Mouse (Mus musculus) CD4-positive naive resting alpha-beta T cell, adult 57 days (primary cell): Measurements from ENCODE around the gene Ctbs. TPM values are rescaled to one million over a fixed set of nuclear protein-coding genes. Genes with fewer than 3 reads are reported as not detected.

Experiments
- total RNA-seq: library from RNA; stranded (reverse); gene quantifications from one replicate; pipeline ENCODE4 v1.2.4, GENCODE M21; 2023

Ctbs gene
- total RNA-seq, result 5.7 TPM

GRCm38 (mm10) chr3:146449745-146450250 is at the start of gene Ctbs:
TSS of gene Ctbs (plus strand) at chr3:146449795.

GRCm38 (mm10) chr3:146404311-146405201 is 45.0 kb upstream of the Ctbs start, which contains the start of gene Ssx2ip:
TSS of gene Ssx2ip (plus strand) at chr3:146404642.

GRCm38 (mm10) chr3:146499431-146500002 is 49.9 kb downstream of the Ctbs start, which contains the start of the genes Spata1 and Gng5:
TSS of gene Spata1 (minus strand) at chr3:146499753.
TSS of gene Gng5 (plus strand) at chr3:146499807.

Other genes starting within 250 kb of the Ctbs start
- gene Lpar3, start 228.8 kb upstream of the Ctbs start, total RNA-seq, result not detected
- gene Ssx2ip, start 45.2 kb upstream of the Ctbs start, total RNA-seq, result 4.0 TPM
- 6.2 TPM for gene Spata1, start 50.0 kb downstream of the Ctbs start, total RNA-seq
- 166 TPM for gene Gng5, start 50.0 kb downstream of the Ctbs start, total RNA-seq
- 119 TPM for gene Rpf1, start 71.6 kb downstream of the Ctbs start, total RNA-seq
- gene Uox, start 120.6 kb downstream of the Ctbs start, total RNA-seq, result not detected
- gene Dnase2b, start 165.8 kb downstream of the Ctbs start, total RNA-seq, result not detected
- not detected for gene 4930503B20Rik, start 201.5 kb downstream of the Ctbs start, total RNA-seq
- gene Samd13, start 235.8 kb downstream of the Ctbs start, total RNA-seq, result 1.0 TPM